Mouse (Mus musculus) heart, embryonic 14.5 days (tissue): Measurements from ENCODE around the gene Ppig. TPM values are rescaled to one million over a fixed set of nuclear protein-coding genes. Genes with fewer than 3 reads are reported as not detected.

ENCODE experiments used
- ATAC-seq: fragments of 200-750 bp; cut with Nextera tagmentation; 2 replicates; pipeline ENCODE4 v1.8.0; 2017; ENCODE audit warnings: low read depth, moderate TSS enrichment; ENCODE audit not compliant: insufficient number of reproducible peaks, insufficient read depth, low FRiP score
- H3K27ac ChIP-seq, 2 experiments: fragments of 200-500 bp in 1 of 2; fragments of 300-500 bp in 1 of 2; sonication (generic) in 1 of 2; replicated peaks in 1 of 2; 2 replicates each; pipeline ENCODE4 v1.5.1; 2012 to 2014; ENCODE audit warnings: low read depth in 2 of 2, low read length in 2 of 2, control low read depth in 1 of 2, mild to moderate bottlenecking in 1 of 2, mixed read lengths in 1 of 2; ENCODE audit not compliant: control insufficient read depth in 1 of 2, insufficient read depth in 1 of 2
- H3K27me3 ChIP-seq: fragments of 300-500 bp; sonication (generic); 2 replicates; pipeline ENCODE4 v1.6.1; 2014; ENCODE audit warnings: mild to moderate bottlenecking, low read length, control low read depth; ENCODE audit not compliant: control insufficient read depth, insufficient read depth
- H3K36me3 ChIP-seq: fragments of 300-500 bp; sonication (generic); 2 replicates; pipeline ENCODE4 v1.6.1; 2014; ENCODE audit warnings: mild to moderate bottlenecking, control low read depth, low read length, mixed read lengths; ENCODE audit not compliant: control insufficient read depth, insufficient read depth
- H3K4me1 ChIP-seq, 2 experiments: fragments of 200-500 bp in 1 of 2; fragments of 300-500 bp in 1 of 2; sonication (generic) in 1 of 2; 2 replicates each; pipeline ENCODE4 v1.6.1; 2012 to 2014; ENCODE audit warnings: low read length in 2 of 2, control low read depth in 1 of 2, mixed read lengths in 1 of 2; ENCODE audit not compliant: control insufficient read depth in 2 of 2, insufficient read depth in 2 of 2
- H3K4me2 ChIP-seq: fragments of 300-500 bp; sonication (generic); 2 replicates; pipeline ENCODE4 v1.6.1; 2014; ENCODE audit warnings: mild to moderate bottlenecking, low read length
- H3K4me3 ChIP-seq, 2 experiments: fragments of 200-500 bp in 1 of 2; fragments of 300-500 bp in 1 of 2; sonication (generic) in 1 of 2; 2 replicates each; pipeline ENCODE4 v1.5.1; 2012 to 2014; ENCODE audit warnings: low read length in 2 of 2, mild to moderate bottlenecking in 2 of 2, control low read depth in 1 of 2, low read depth in 1 of 2, moderate library complexity in 1 of 2; ENCODE audit not compliant: control insufficient read depth in 1 of 2, insufficient read depth in 1 of 2
- H3K9ac ChIP-seq: fragments of 300-500 bp; sonication (generic); 2 replicates; pipeline ENCODE4 v1.6.1; 2014; ENCODE audit warnings: mild to moderate bottlenecking, low read length
- H3K9me3 ChIP-seq: fragments of 300-500 bp; sonication (generic); 2 replicates; pipeline ENCODE4 v1.6.1; 2016; ENCODE audit warnings: low read length, control low read depth; ENCODE audit not compliant: control insufficient read depth
- WGBS: fragments of 180-500 bp; shearing (Covaris S2); extraction: QIAGEN DNeasy Blood & Tissue Kit; methylation state at CpG from one replicate; pipeline ENCODE4 v1.1.7; 2014; 5-methylcytosine and 5-hydroxymethylcytosine counted together
- polyA plus RNA-seq: library from polyadenylated mRNA; unstranded; fragments of >200 nt; fragmentation: Nextera tagmentation; extraction: Ambion mirVana; gene quantifications from 2 replicates; pipeline ENCODE4 v1.2.1, GENCODE M21; 2014

Gene Ppig
- polyA plus RNA-seq, 1 experiment from 2014 or later = 64.9 TPM

- no peak for ATAC-seq
- peaks cover 74% of the 10 kb centered on the region for H3K36me3 ChIP-seq
- 92% methylated on average over 13 of the region's 13 CpGs for WGBS
Observed at GRCm38 (mm10) chr2:69683036-69683805, 39.1 kb upstream of the Ppig start.

GRCm38 (mm10) chr2:69684488-69684887, 37.9 kb upstream of the Ppig start:
- WGBS = 93% methylated on average over 3 of the region's 3 CpGs
- no peaks in the 10 kb centered on the region for H3K9me3 ChIP-seq
- no peak overlapping the region for H3K4me2 ChIP-seq
- peaks cover 78% of the 10 kb centered on the region for H3K36me3 ChIP-seq
- no peaks in the 10 kb centered on the region for H3K27me3 ChIP-seq
- H3K4me1 ChIP-seq = no peaks in the 10 kb centered on the region
- no peak for ATAC-seq
- H3K4me3 ChIP-seq = no peak overlapping the region
- no peak overlapping the region for H3K27ac ChIP-seq
- no peak overlapping the region for H3K9ac ChIP-seq

More at GRCm38 (mm10) chr2:69683036-69683805, 39.1 kb upstream of the Ppig start:
- Histone ChIP-seq H3K9ac (no peak overlapping the region), H3K4me3 (no peak overlapping the region), H3K9me3 (no peaks in the 10 kb centered on the region), H3K27ac (no peak overlapping the region), H3K4me1 (no peaks in the 10 kb centered on the region), H3K4me2 (no peak overlapping the region), H3K27me3 (no peaks in the 10 kb centered on the region)

GRCm38 (mm10) chr2:69690214-69690613, 32.1 kb upstream of the Ppig start:
- 91% methylated on average over 3 of the region's 3 CpGs for WGBS
- Histone ChIP-seq H3K4me1 (no peaks in the 10 kb centered on the region), H3K9ac (no peak overlapping the region), H3K9me3 (no peaks in the 10 kb centered on the region), H3K27ac (no peak overlapping the region), H3K27me3 (no peaks in the 10 kb centered on the region), H3K4me3 (no peak overlapping the region), H3K4me2 (no peak overlapping the region), H3K36me3 (peaks cover 87% of the 10 kb centered on the region)
- ATAC-seq = no peak

GRCm38 (mm10) chr2:69690843-69691242, 31.5 kb upstream of the Ppig start:
- no peak for ATAC-seq
- H3K36me3 ChIP-seq = peaks cover 88% of the 10 kb centered on the region
- no peaks in the 10 kb centered on the region for H3K4me1 ChIP-seq
- H3K27ac ChIP-seq = no peak overlapping the region
- H3K4me2 ChIP-seq = no peak overlapping the region
- no peak overlapping the region for H3K9ac ChIP-seq
- H3K27me3 ChIP-seq = no peaks in the 10 kb centered on the region
- no peaks in the 10 kb centered on the region for H3K9me3 ChIP-seq
- WGBS = 89% methylated on average over 6 of the region's 6 CpGs
- H3K4me3 ChIP-seq = no peak overlapping the region

- no peak overlapping the region for H3K4me3 ChIP-seq
- 95% methylated on average over 11 of the region's 11 CpGs for WGBS
- no peak overlapping the region for H3K9ac ChIP-seq
- H3K4me1 ChIP-seq = no peaks in the 10 kb centered on the region
- H3K27ac ChIP-seq = no peak overlapping the region
- no peak overlapping the region for H3K4me2 ChIP-seq
- H3K27me3 ChIP-seq = no peaks in the 10 kb centered on the region
- H3K9me3 ChIP-seq = no peaks in the 10 kb centered on the region
- ATAC-seq = no peak
- H3K36me3 ChIP-seq = peaks cover 90% of the 10 kb centered on the region
Observed at GRCm38 (mm10) chr2:69693501-69693900, 28.8 kb upstream of the Ppig start.

- Histone ChIP-seq H3K9ac (no peak overlapping the region), H3K4me1 (no peaks in the 10 kb centered on the region), H3K27ac (no peak overlapping the region), H3K36me3 (peaks cover 79% of the 10 kb centered on the region), H3K27me3 (no peaks in the 10 kb centered on the region), H3K4me3 (no peak overlapping the region), H3K4me2 (no peak overlapping the region), H3K9me3 (no peaks in the 10 kb centered on the region)
- WGBS = 91% methylated on average over 8 of the region's 8 CpGs
- no peak for ATAC-seq
Observed at GRCm38 (mm10) chr2:69700446-69700845, 21.9 kb upstream of the Ppig start.

- Histone ChIP-seq H3K4me2 (peak overlapping the region; percentile 66), H3K4me3 (no peak overlapping the region), H3K27ac (no peak overlapping the region), H3K4me1 (no peaks in the 10 kb centered on the region), H3K9ac (peak overlapping the region; percentile 82; the same call in 1 of the 2 replicates), H3K9me3 (no peaks in the 10 kb centered on the region), H3K27me3 (no peaks in the 10 kb centered on the region), H3K36me3 (peaks cover 32% of the 10 kb centered on the region)
- 91% methylated on average over 14 of the region's 14 CpGs for WGBS
- ATAC-seq = no peak
Observed at GRCm38 (mm10) chr2:69712171-69712570, 10.2 kb upstream of the Ppig start.
